Comparison of ENCODE assay signal across 8 mouse cellular contexts in the genomic region with DNA sequence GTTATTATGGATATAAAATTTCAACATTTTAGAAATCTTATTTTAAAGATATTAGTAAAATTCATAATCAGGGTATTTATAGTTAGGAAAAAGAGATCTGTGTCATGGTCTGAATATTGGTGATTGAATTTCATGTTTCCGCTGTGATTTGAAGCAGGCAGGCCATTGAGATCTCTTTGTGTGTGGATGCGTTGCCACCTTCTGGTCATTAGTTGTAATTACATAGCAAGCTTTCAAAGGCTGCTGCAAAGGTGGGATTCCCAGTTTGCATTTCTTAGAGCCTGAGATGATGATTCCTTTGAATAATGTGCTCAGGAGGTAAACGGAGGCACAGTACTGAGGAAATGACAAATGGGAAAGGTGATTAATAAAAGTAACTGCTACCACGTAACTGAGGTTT. TPM values are rescaled to one million over a fixed set of nuclear protein-coding genes. Genes with fewer than 3 reads are reported as not detected.
A peak's percentile ranks its signal among the peaks of the same experiment; 100 is the strongest.
DNase-seq lines count a peak whose midpoint lies in the region; ATAC-seq and TF ChIP-seq lines count a peak whose summit lies in the region.

No protein-coding gene starts in this region.

- no peaks in the 10 kb centered on the region for H3K9me3 ChIP-seq in forebrain, embryonic 16.5 days (ENCODE audit: control insufficient read depth, low read length)

- no peak for DNase-seq in testis, postnatal 10 days (ENCODE audit: low spot score)
- peak; percentile 3 for DNase-seq in c-Kit-negative CD71-positive TER-119-positive erythroid progenitor cells, embryonic 14.5 days (ENCODE audit: low read depth, low spot score)
- DNase-seq in kidney, postnatal 25 days = peak; percentile 35 to 40
- peak; percentile 47 for DNase-seq in lung, postnatal 25 days (ENCODE audit: low spot score)
- peak; percentile 11 for DNase-seq in splenic B cell, adult 2 months (ENCODE audit: low read depth, low spot score)
- no peak for DNase-seq in ovary, adult 18-20 months (ENCODE audit: low spot score)

- H3K9ac ChIP-seq in forebrain, embryonic 16.5 days (replicated peaks; ENCODE audit: low read depth, low read length) = no peak overlapping the region

- peak; percentile 10; the same call in 1 of the 2 replicates for TF ChIP-seq CTCF in testis, adult 2 months (IDR thresholded peaks at IDR 0.05; ENCODE audit: control insufficient read depth, insufficient read depth, insufficient replicate concordance, low read depth, low read length)

- no peaks in the 10 kb centered on the region for H3K27me3 ChIP-seq in testis, adult 2 months (ENCODE audit: control insufficient read depth, insufficient read depth, low read length)
- no peaks in the 10 kb centered on the region for H3K27me3 ChIP-seq in forebrain, embryonic 16.5 days (replicated peaks; ENCODE audit: control insufficient read depth, insufficient read depth, low read length)
- no peaks in the 10 kb centered on the region for H3K27me3 ChIP-seq in splenic B cell, adult 2 months (ENCODE audit: control insufficient read depth, insufficient read depth, low read length, poor library complexity, severe bottlenecking)

- H3K4me3 ChIP-seq in testis, adult 2 months (ENCODE audit: control insufficient read depth, low read depth, low read length) = no peak overlapping the region
- no peak overlapping the region for H3K4me3 ChIP-seq in forebrain, embryonic 16.5 days (replicated peaks; ENCODE audit: low read length)

- peak; percentile 71 for ATAC-seq in forebrain, embryonic 16.5 days

- H3K36me3 ChIP-seq in testis, adult 2 months (ENCODE audit: control insufficient read depth, insufficient read depth, low read length) = no peaks in the 10 kb centered on the region
- no peaks in the 10 kb centered on the region for H3K36me3 ChIP-seq in forebrain, embryonic 16.5 days (ENCODE audit: control insufficient read depth, insufficient read depth)
- H3K36me3 ChIP-seq in splenic B cell, adult 2 months (ENCODE audit: control insufficient read depth, insufficient read depth, low read length, poor library complexity, severe bottlenecking) = no peaks in the 10 kb centered on the region

- H3K4me1 ChIP-seq in testis, adult 2 months (ENCODE audit: control insufficient read depth, insufficient read depth, low read length) = no peaks in the 10 kb centered on the region
- H3K4me1 ChIP-seq in forebrain, embryonic 16.5 days (replicated peaks; ENCODE audit: control insufficient read depth, insufficient read depth, low read length) = no peaks in the 10 kb centered on the region

- TF ChIP-seq POLR2A in testis, adult 2 months (IDR thresholded peaks at IDR 0.05; ENCODE audit: control insufficient read depth, low read depth, low read length) = no peak

- no peak overlapping the region for H3K27ac ChIP-seq in testis, adult 2 months (ENCODE audit: control insufficient read depth, insufficient read depth, low read depth, low read length)
- no peak overlapping the region for H3K27ac ChIP-seq in forebrain, embryonic 16.5 days (ENCODE audit: low read length)

- H3K4me2 ChIP-seq in forebrain, embryonic 16.5 days (ENCODE audit: low read length) = no peak overlapping the region

- 24% methylated on average over 4 of the region's 4 CpGs for WGBS in forebrain, embryonic 16.5 days

RNA-seq across cellular contexts. Expression of a gene that starts 17.8 kb away (rescaled TPM):
- polyA plus RNA-seq in testis, adult 2 months (2012; rRNA removed) = not detected in 2 replicates
- not detected in 2 replicates for polyA plus RNA-seq in forebrain, embryonic 16.5 days (2015; fragmentation: Nextera tagmentation; extraction: Ambion mirVana)

RNA-seq across cellular contexts. Expression of a gene that starts 27.6 kb away (rescaled TPM):
- polyA plus RNA-seq in testis, adult 2 months (2012; rRNA removed) = not detected in 2 replicates
- not detected in 2 replicates for polyA plus RNA-seq in forebrain, embryonic 16.5 days (2015; fragmentation: Nextera tagmentation; extraction: Ambion mirVana)

RNA-seq across cellular contexts. Expression of a gene that starts 42.4 kb away (rescaled TPM):
- not detected in 2 replicates for polyA plus RNA-seq in testis, adult 2 months (2012; rRNA removed)
- 0.15 TPM in 1 of 2 replicates, not detected in the other for polyA plus RNA-seq in forebrain, embryonic 16.5 days (2015; fragmentation: Nextera tagmentation; extraction: Ambion mirVana)

RNA-seq across cellular contexts. Expression of a gene that starts 50.5 kb away (rescaled TPM):
- not detected in 2 replicates for polyA plus RNA-seq in testis, adult 2 months (2012; rRNA removed)
- polyA plus RNA-seq in forebrain, embryonic 16.5 days (2015; fragmentation: Nextera tagmentation; extraction: Ambion mirVana) = not detected in 2 replicates

Comparison
In these comparisons a context has a peak if more than half of its experiments do, and no peak if none do; other contexts are left out.
1. DNase-seq: peak in c-Kit-negative CD71-positive TER-119-positive erythroid progenitor cells, embryonic 14.5 days (single experiment), kidney, postnatal 25 days (2 of 2), lung, postnatal 25 days (single experiment) and splenic B cell, adult 2 months (single experiment); none in testis, postnatal 10 days (single experiment) and ovary, adult 18-20 months (single experiment).